Mouse (Mus musculus): Measurements from ENCODE around the gene Olfr525. TPM values are rescaled to one million over a fixed set of nuclear protein-coding genes. Genes with fewer than 3 reads are reported as not detected.

Gene Olfr525
- polyA plus RNA-seq (2012; ENCODE audit: low replicate concordance) = not detected in 2 replicates

GRCm38 (mm10) chr7:140320558-140320957, at the start of gene Olfr525:
Gene Olfr525, plus strand, starts transcription at chr7:140320858.

DNA sequence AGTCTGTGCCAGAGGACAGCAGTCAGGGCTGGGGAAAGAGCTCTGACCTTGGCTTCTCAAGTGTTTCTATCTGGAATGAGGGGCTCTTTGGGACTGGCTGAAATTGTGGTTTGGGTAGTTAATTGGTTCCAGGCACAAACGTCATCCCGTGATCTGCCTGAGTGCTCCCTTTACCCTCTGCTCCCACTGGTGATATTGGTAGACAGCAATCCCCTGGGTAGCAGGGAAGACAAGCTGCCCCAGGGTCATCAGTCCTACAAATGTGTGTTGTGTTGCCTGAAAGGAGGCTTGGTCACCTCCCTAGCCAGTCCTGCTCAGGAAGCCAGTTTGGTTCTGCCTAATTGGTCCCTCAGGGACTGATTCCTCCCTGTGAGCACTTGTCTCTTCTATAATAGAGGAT, 13.1 kb downstream of the Olfr525 start, which contains the start of gene Olfr527:
TSS of gene Olfr527 (plus strand) at position 301 of the 400 bp plus-strand sequence.

DNA sequence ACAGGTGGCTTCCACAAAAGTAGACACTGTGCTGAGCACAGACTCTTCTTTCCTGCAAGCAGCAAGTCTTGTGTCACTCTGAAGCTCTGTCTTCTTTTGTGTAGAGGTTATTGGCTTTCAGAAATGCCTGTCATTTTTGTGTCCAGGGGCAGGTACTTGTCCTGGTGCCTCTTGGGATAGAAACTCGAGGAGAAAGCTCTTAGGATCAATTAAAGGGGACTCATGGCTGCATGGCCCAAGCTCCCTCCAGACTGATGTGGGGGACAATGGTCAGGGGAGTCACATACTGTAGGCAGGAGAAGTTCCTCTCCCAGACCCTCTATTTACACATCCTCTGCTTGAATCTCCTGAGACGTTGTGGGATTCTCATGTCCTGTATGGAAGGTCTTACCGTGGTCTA, 40.9 kb downstream of the Olfr525 start, which contains the start of gene Olfr60:
TSS of gene Olfr60 (minus strand) at position 101 of the 400 bp plus-strand sequence.

DNA sequence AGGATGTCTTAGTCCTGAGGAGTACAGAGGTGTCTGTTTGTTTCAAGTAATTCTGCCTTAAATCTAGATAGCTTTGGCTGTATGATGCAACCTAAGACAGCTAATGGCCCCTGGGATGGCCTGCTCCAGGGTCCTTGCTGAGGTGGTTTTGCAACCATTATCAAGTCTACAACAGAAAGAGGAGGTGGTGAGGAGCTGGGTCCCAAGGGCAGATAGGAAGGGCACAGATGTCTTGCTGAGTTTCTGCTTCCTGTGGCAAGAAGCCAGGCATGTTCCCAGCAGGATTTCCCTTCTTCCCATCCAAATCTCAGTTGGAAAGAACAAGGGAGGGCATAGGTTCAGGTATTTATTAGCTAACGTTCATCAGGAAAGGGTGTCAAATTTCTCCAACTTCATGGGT, 55.6 kb downstream of the Olfr525 start, which contains the start of gene Olfr530:
TSS of gene Olfr530 (minus strand) at position 101 of the 400 bp plus-strand sequence.

Other genes with a start within 250 kb of the Olfr525 start
- not detected in 2 replicates for gene Caly, start 238.3 kb upstream of the Olfr525 start, polyA plus RNA-seq (2012; ENCODE audit: low replicate concordance)
- not detected in 2 replicates for gene Prap1, start 227.5 kb upstream of the Olfr525 start, polyA plus RNA-seq (2012; ENCODE audit: low replicate concordance)
- gene Fuom, start 218.4 kb upstream of the Olfr525 start, polyA plus RNA-seq (2012; ENCODE audit: low replicate concordance) = 22.3 and 34.2 TPM in 2 replicates
- gene Paox, start 205.1 kb upstream of the Olfr525 start, polyA plus RNA-seq (2012; ENCODE audit: low replicate concordance) = 2.6 and 4.2 TPM in 2 replicates
- gene Echs1, start 204.4 kb upstream of the Olfr525 start, polyA plus RNA-seq (2012; ENCODE audit: low replicate concordance) = 2.1 and 6.3 TPM in 2 replicates
- gene Mtg1, start 183.3 kb upstream of the Olfr525 start, polyA plus RNA-seq (2012; ENCODE audit: low replicate concordance) = 5.5 and 5.9 TPM in 2 replicates
- not detected in 2 replicates for gene Sprn, start 166.0 kb upstream of the Olfr525 start, polyA plus RNA-seq (2012; ENCODE audit: low replicate concordance)
- gene Olfr522, start 156.1 kb upstream of the Olfr525 start, polyA plus RNA-seq (2012; ENCODE audit: low replicate concordance) = not detected in 2 replicates
- not detected in 2 replicates for gene Olfr523, start 147.6 kb upstream of the Olfr525 start, polyA plus RNA-seq (2012; ENCODE audit: low replicate concordance)
- not detected in 2 replicates for gene Olfr524, start 114.9 kb upstream of the Olfr525 start, polyA plus RNA-seq (2012; ENCODE audit: low replicate concordance)
- gene Cd163l1, start 102.6 kb upstream of the Olfr525 start, polyA plus RNA-seq (2012; ENCODE audit: low replicate concordance) = 0.07 TPM in 1 of 2 replicates, not detected in the other
- gene 5830411N06Rik, start 73.6 kb upstream of the Olfr525 start, polyA plus RNA-seq (2012; ENCODE audit: low replicate concordance) = 0.05 and 0.08 TPM in 2 replicates
- gene Olfr527, start 13.2 kb downstream of the Olfr525 start, polyA plus RNA-seq (2012; ENCODE audit: low replicate concordance) = not detected in 2 replicates
- 0.06 TPM in 1 of 2 replicates, not detected in the other for gene Olfr60, start 40.8 kb downstream of the Olfr525 start, polyA plus RNA-seq (2012; ENCODE audit: low replicate concordance)
- gene Olfr530, start 55.5 kb downstream of the Olfr525 start, polyA plus RNA-seq (2012; ENCODE audit: low replicate concordance) = not detected in 2 replicates
- gene Olfr531, start 82.1 kb downstream of the Olfr525 start, polyA plus RNA-seq (2012; ENCODE audit: low replicate concordance) = not detected in 2 replicates
- gene Olfr532, start 100.8 kb downstream of the Olfr525 start, polyA plus RNA-seq (2012; ENCODE audit: low replicate concordance) = not detected in 2 replicates
- gene Olfr533, start 142.5 kb downstream of the Olfr525 start, polyA plus RNA-seq (2012; ENCODE audit: low replicate concordance) = not detected in 2 replicates
- not detected in 2 replicates for gene Olfr535, start 163.4 kb downstream of the Olfr525 start, polyA plus RNA-seq (2012; ENCODE audit: low replicate concordance)
- gene Olfr536, start 186.5 kb downstream of the Olfr525 start, polyA plus RNA-seq (2012; ENCODE audit: low replicate concordance) = not detected in 2 replicates
- not detected in 2 replicates for gene Olfr538, start 247.0 kb downstream of the Olfr525 start, polyA plus RNA-seq (2012; ENCODE audit: low replicate concordance)

Measured in leukemia stem cell, adult 10-12 weeks (primary cell).